Mouse (Mus musculus) bone marrow macrophage, adult 2 months (primary cell): Measurements from ENCODE around the gene Aar2.

Source experiments
- CTCF ChIP-seq: IDR thresholded peaks from 2 replicates; pipeline ENCODE4 v1.5.1; 2012; ENCODE audit warnings: low read depth, mild to moderate bottlenecking, low read length, moderate library complexity
- POLR2A ChIP-seq: IDR thresholded peaks from 2 replicates; pipeline ENCODE4 v1.6.1; 2012; ENCODE audit warnings: mild to moderate bottlenecking, low read depth, low read length, borderline replicate concordance

- TF ChIP-seq POLR2A (no peak), CTCF (no peak)
These were observed 47.7 kb downstream of the Aar2 start for GRCm38 (mm10) chr2:156594987-156595490.
